Mouse (Mus musculus): ENCODE data around the gene Lrrc39. TPM values are rescaled to one million over a fixed set of nuclear protein-coding genes. Genes with fewer than 3 reads are reported as not detected.
A peak's percentile ranks its signal among the peaks of the same experiment; 100 is the strongest.

Gene Lrrc39
- polyA plus RNA-seq, 1 experiment: 2.4 TPM

GRCm38 (mm10) chr3:116594728-116595602 lies 32.2 kb downstream of the Lrrc39 start, which contains the start of gene Sass6:
TSS of gene Sass6 (plus strand) at chr3:116594982.
- TF ChIP-seq TCF12 (IDR thresholded peaks at IDR 0.05; ENCODE audit: insufficient read depth, poor library complexity, severe bottlenecking) (no peak), POLR2A (IDR thresholded peaks at IDR 0.05; ENCODE audit: insufficient read length, low read depth) (peak; percentile 42), E2F4 (IDR thresholded peaks at IDR 0.05; ENCODE audit: insufficient read depth) (peak; percentile 97), POLR2AphosphoS2 (IDR thresholded peaks at IDR 0.05; ENCODE audit: insufficient read length, low read depth) (peak; percentile 58)
- peaks cover 16% of the 10 kb centered on the region for H3K36me3 ChIP-seq (ENCODE audit: control insufficient read depth, insufficient read depth)
- H3K27me3 ChIP-seq (ENCODE audit: control insufficient read depth, insufficient read depth, insufficient read length): no peaks in the 10 kb centered on the region
- peak within 1 kb of the TSS; percentile 16 for H3ac ChIP-seq (ENCODE audit: control insufficient read depth, insufficient read length)
- H3K4me2 ChIP-seq (ENCODE audit: low read depth): peak within 1 kb of the TSS; percentile 93
- H3K79me2 ChIP-seq (ENCODE audit: control insufficient read depth, insufficient read depth): peaks cover 38% of the 10 kb centered on the region
- H3K4me3 ChIP-seq: peak within 1 kb of the TSS; percentile 98

- Histone ChIP-seq H3ac (ENCODE audit: control insufficient read depth, insufficient read length) (peak overlapping the region; percentile 16), H3K36me3 (ENCODE audit: control insufficient read depth, insufficient read depth) (peaks cover 11% of the 10 kb centered on the region), H3K4me2 (ENCODE audit: low read depth) (peak overlapping the region; percentile 93), H3K79me2 (ENCODE audit: control insufficient read depth, insufficient read depth) (peaks cover 38% of the 10 kb centered on the region), H3K27me3 (ENCODE audit: control insufficient read depth, insufficient read depth, insufficient read length) (no peaks in the 10 kb centered on the region), H3K4me3 (peak overlapping the region; percentile 98)
- TF ChIP-seq MAX (IDR thresholded peaks at IDR 0.05; ENCODE audit: low read depth) (no peak), MYOG (IDR thresholded peaks at IDR 0.05; ENCODE audit: control insufficient read depth in 1 of 3, insufficient read depth in 1 of 3, insufficient read length in 2 of 3, low read depth in 2 of 3) (no peak), E2F4 (IDR thresholded peaks at IDR 0.05; ENCODE audit: insufficient read depth) (no peak), TCF12 (IDR thresholded peaks at IDR 0.05; ENCODE audit: insufficient read depth, poor library complexity, severe bottlenecking) (no peak), POLR2A (IDR thresholded peaks at IDR 0.05; ENCODE audit: insufficient read length, low read depth) (no peak), MYOD1 (IDR thresholded peaks at IDR 0.05; ENCODE audit: control insufficient read depth in 1 of 3, insufficient read length in 2 of 3, low read depth in 2 of 3) (no peak), POLR2AphosphoS2 (IDR thresholded peaks at IDR 0.05; ENCODE audit: insufficient read length, low read depth) (no peak), SRF (IDR thresholded peaks at IDR 0.05; ENCODE audit: control insufficient read depth, insufficient read length, low read depth) (no peak), TCF3 (IDR thresholded peaks at IDR 0.05; ENCODE audit: insufficient read length, low read depth) (no peak), REST (IDR thresholded peaks at IDR 0.05; ENCODE audit: insufficient read depth, insufficient read length) (no peak), USF1 (IDR thresholded peaks at IDR 0.05; ENCODE audit: low read depth) (no peak), CEBPB (IDR thresholded peaks at IDR 0.05; ENCODE audit: insufficient read depth, poor library complexity, severe bottlenecking) (no peak)
Observed at GRCm38 (mm10) chr3:116595603-116595991, 32.8 kb downstream of the Lrrc39 start.

- TF ChIP-seq CEBPB (IDR thresholded peaks at IDR 0.05; ENCODE audit: insufficient read depth, poor library complexity, severe bottlenecking): no peak
- no peak for TF ChIP-seq MYOG (IDR thresholded peaks at IDR 0.05; ENCODE audit: control insufficient read depth in 1 of 3, insufficient read depth in 1 of 3, insufficient read length in 2 of 3, low read depth in 2 of 3)
- TF ChIP-seq POLR2A (IDR thresholded peaks at IDR 0.05; ENCODE audit: insufficient read length, low read depth): no peak
- TF ChIP-seq USF1 (IDR thresholded peaks at IDR 0.05; ENCODE audit: low read depth): no peak
- TF ChIP-seq POLR2AphosphoS2 (IDR thresholded peaks at IDR 0.05; ENCODE audit: insufficient read length, low read depth): no peak
- no peak for TF ChIP-seq TCF3 (IDR thresholded peaks at IDR 0.05; ENCODE audit: insufficient read length, low read depth)
- no peak for TF ChIP-seq TCF12 (IDR thresholded peaks at IDR 0.05; ENCODE audit: insufficient read depth, poor library complexity, severe bottlenecking)
- no peak for TF ChIP-seq MAX (IDR thresholded peaks at IDR 0.05; ENCODE audit: low read depth)
- no peak for TF ChIP-seq SRF (IDR thresholded peaks at IDR 0.05; ENCODE audit: control insufficient read depth, insufficient read length, low read depth)
- no peak for TF ChIP-seq REST (IDR thresholded peaks at IDR 0.05; ENCODE audit: insufficient read depth, insufficient read length)
- no peak for TF ChIP-seq MYOD1 (IDR thresholded peaks at IDR 0.05; ENCODE audit: control insufficient read depth in 1 of 3, insufficient read length in 2 of 3, low read depth in 2 of 3)
- no peak for TF ChIP-seq E2F4 (IDR thresholded peaks at IDR 0.05; ENCODE audit: insufficient read depth)
- H3K79me2 ChIP-seq (ENCODE audit: control insufficient read depth, insufficient read depth): peaks cover 22% of the 10 kb centered on the region
- H3K27me3 ChIP-seq (ENCODE audit: control insufficient read depth, insufficient read depth, insufficient read length): no peaks in the 10 kb centered on the region
Observed at GRCm38 (mm10) chr3:116599705-116600104, 36.9 kb downstream of the Lrrc39 start.

GRCm38 (mm10) chr3:116601005-116601404 lies 38.2 kb downstream of the Lrrc39 start:
- H3K4me2 ChIP-seq (ENCODE audit: low read depth): no peak overlapping the region
- peaks cover 15% of the 10 kb centered on the region for H3K79me2 ChIP-seq (ENCODE audit: control insufficient read depth, insufficient read depth)
- no peak overlapping the region for H3K4me3 ChIP-seq
- no peak overlapping the region for H3ac ChIP-seq (ENCODE audit: control insufficient read depth, insufficient read length)
- H3K27me3 ChIP-seq (ENCODE audit: control insufficient read depth, insufficient read depth, insufficient read length): no peaks in the 10 kb centered on the region
- TF ChIP-seq MYOG (IDR thresholded peaks at IDR 0.05; ENCODE audit: control insufficient read depth in 1 of 3, insufficient read depth in 1 of 3, insufficient read length in 2 of 3, low read depth in 2 of 3) (no peak), SRF (IDR thresholded peaks at IDR 0.05; ENCODE audit: control insufficient read depth, insufficient read length, low read depth) (no peak), USF1 (IDR thresholded peaks at IDR 0.05; ENCODE audit: low read depth) (no peak), E2F4 (IDR thresholded peaks at IDR 0.05; ENCODE audit: insufficient read depth) (no peak), POLR2A (IDR thresholded peaks at IDR 0.05; ENCODE audit: insufficient read length, low read depth) (no peak), CEBPB (IDR thresholded peaks at IDR 0.05; ENCODE audit: insufficient read depth, poor library complexity, severe bottlenecking) (no peak), MAX (IDR thresholded peaks at IDR 0.05; ENCODE audit: low read depth) (no peak), TCF3 (IDR thresholded peaks at IDR 0.05; ENCODE audit: insufficient read length, low read depth) (no peak), REST (IDR thresholded peaks at IDR 0.05; ENCODE audit: insufficient read depth, insufficient read length) (no peak), TCF12 (IDR thresholded peaks at IDR 0.05; ENCODE audit: insufficient read depth, poor library complexity, severe bottlenecking) (no peak), MYOD1 (IDR thresholded peaks at IDR 0.05; ENCODE audit: control insufficient read depth in 1 of 3, insufficient read length in 2 of 3, low read depth in 2 of 3) (no peak), POLR2AphosphoS2 (IDR thresholded peaks at IDR 0.05; ENCODE audit: insufficient read length, low read depth) (no peak)
- H3K36me3 ChIP-seq (ENCODE audit: control insufficient read depth, insufficient read depth): no peaks in the 10 kb centered on the region

More at GRCm38 (mm10) chr3:116599705-116600104, 36.9 kb downstream of the Lrrc39 start:
- no peak overlapping the region for H3K4me3 ChIP-seq
- no peak overlapping the region for H3K4me2 ChIP-seq (ENCODE audit: low read depth)
- no peak overlapping the region for H3ac ChIP-seq (ENCODE audit: control insufficient read depth, insufficient read length)
- H3K36me3 ChIP-seq (ENCODE audit: control insufficient read depth, insufficient read depth): no peaks in the 10 kb centered on the region

Data from myocyte (in vitro differentiated cells).